Mouse (Mus musculus) stomach, postnatal 0 days (tissue): ENCODE measurements at regions not wholly inside any gene's neighbourhood (a gene's known extent, or its start where the extent isn't known, plus 50 kb on each side); places are given as distances from the start of the nearest gene placed in this dataset.

ENCODE experiments used
- CTCF ChIP-seq: IDR thresholded peaks from 2 replicates; pipeline ENCODE4 v1.5.1; 2016; ENCODE audit warnings: antibody characterized with exemption, low read depth, mild to moderate bottlenecking, moderate library complexity
- EP300 ChIP-seq: optimal IDR thresholded peaks from 2 replicates; pipeline ENCODE3; 2016; ENCODE audit warnings: antibody characterized with exemption

DNA sequence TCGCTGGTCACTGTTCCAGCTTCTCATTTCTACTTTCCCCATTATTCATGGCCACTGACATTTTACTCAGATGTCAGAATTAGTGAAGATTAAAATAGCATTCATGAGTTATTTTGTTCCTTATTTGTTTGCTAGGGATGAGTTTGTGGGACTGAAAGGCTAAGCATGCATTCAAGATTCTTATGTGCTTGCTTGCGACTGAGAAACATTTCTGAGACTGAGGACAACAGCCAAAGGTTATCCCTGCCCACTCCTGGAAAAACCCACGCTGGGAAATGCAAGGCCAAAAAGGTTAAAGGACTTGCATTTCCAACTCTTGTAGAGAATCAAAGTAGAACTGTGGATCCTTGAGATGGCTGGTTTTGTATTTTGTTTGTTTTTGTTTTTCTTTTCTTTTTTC, 192.0 kb upstream of the Gm5148 start:
- TF ChIP-seq CTCF (no peak), EP300 (no peak)
